Mouse (Mus musculus): ENCODE data around the gene S100a11. TPM values are rescaled to one million over a fixed set of nuclear protein-coding genes. Genes with fewer than 3 reads are reported as not detected.

Gene S100a11
- 2,966 and 3,460 TPM in 2 replicates for polyA plus RNA-seq (2015; fragmentation: Nextera tagmentation; extraction: Ambion mirVana)

GRCm38 (mm10) chr3:93520330-93521193, at the start of gene S100a11:
S100a11 (plus strand) TSS chr3:93520488.

GRCm38 (mm10) chr3:93554981-93555877, 34.9 kb downstream of the S100a11 start, which contains the start of gene S100a10:
S100a10 (plus strand) TSS chr3:93555080.

Other genes with a start within 250 kb of the S100a11 start
- not detected in 2 replicates for gene Flg, start 247.0 kb upstream of the S100a11 start, polyA plus RNA-seq (2015; fragmentation: Nextera tagmentation; extraction: Ambion mirVana)
- gene Hrnr, start 200.7 kb upstream of the S100a11 start, polyA plus RNA-seq (2015; fragmentation: Nextera tagmentation; extraction: Ambion mirVana), result not detected in 2 replicates
- 0.54 and 0.59 TPM in 2 replicates for gene Rptn, start 126.8 kb upstream of the S100a11 start, polyA plus RNA-seq (2015; fragmentation: Nextera tagmentation; extraction: Ambion mirVana)
- 1.1 and 1.6 TPM in 2 replicates for gene Tchh, start 78.2 kb upstream of the S100a11 start, polyA plus RNA-seq (2015; fragmentation: Nextera tagmentation; extraction: Ambion mirVana)
- not detected in 2 replicates for gene Tchhl1, start 51.7 kb upstream of the S100a11 start, polyA plus RNA-seq (2015; fragmentation: Nextera tagmentation; extraction: Ambion mirVana)
- 701 and 766 TPM in 2 replicates for gene S100a10, start 34.6 kb downstream of the S100a11 start, polyA plus RNA-seq (2015; fragmentation: Nextera tagmentation; extraction: Ambion mirVana)
- gene Tdpoz2, start 132.2 kb downstream of the S100a11 start, polyA plus RNA-seq (2015; fragmentation: Nextera tagmentation; extraction: Ambion mirVana), result not detected in 2 replicates
- gene Tdpoz1, start 155.8 kb downstream of the S100a11 start, polyA plus RNA-seq (2015; fragmentation: Nextera tagmentation; extraction: Ambion mirVana), result not detected in 2 replicates
- not detected in 2 replicates for gene Gm37596, start 172.6 kb downstream of the S100a11 start, polyA plus RNA-seq (2015; fragmentation: Nextera tagmentation; extraction: Ambion mirVana)